Mouse (Mus musculus) splenic B cell, adult 2 months (primary cell): Measurements from ENCODE around the gene 1700057G04Rik.

Source experiments
- DNase-seq: peaks from one replicate; pipeline ENCODE4 v3.0.0-alpha.2; 2011; ENCODE audit warnings: low read depth, low spot score
- H3K27me3 ChIP-seq: 2 replicates; pipeline ENCODE4 v1.6.1; 2012; ENCODE audit warnings: mild to moderate bottlenecking, low read length, moderate library complexity, mixed read lengths; ENCODE audit not compliant: control insufficient read depth, poor library complexity, insufficient read depth, severe bottlenecking
- H3K36me3 ChIP-seq: 2 replicates; pipeline ENCODE4 v1.6.1; 2012; ENCODE audit warnings: mild to moderate bottlenecking, low read length, moderate library complexity, mixed read lengths; ENCODE audit not compliant: control insufficient read depth, poor library complexity, insufficient read depth, severe bottlenecking

The 1700057G04Rik gene

DNA sequence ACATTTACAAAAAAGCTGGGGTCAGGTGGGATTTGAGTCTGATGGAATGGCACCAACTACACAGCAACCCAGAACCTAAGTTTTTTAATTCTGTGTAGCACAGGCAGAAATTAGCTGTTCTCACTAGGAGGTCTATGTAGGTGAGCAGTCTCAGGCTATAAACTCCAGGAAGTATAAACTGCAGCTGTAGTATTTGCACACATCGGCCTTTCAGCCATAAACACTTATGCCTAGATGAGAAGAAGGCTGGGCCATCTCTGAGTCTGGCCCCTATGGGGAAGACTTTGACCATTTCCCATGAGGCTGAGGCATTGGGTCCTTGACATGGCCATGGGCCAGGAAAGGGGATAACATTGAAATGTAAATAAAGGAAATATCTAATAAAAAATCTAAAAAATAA, 76.7 kb downstream of the 1700057G04Rik start:
- Histone ChIP-seq H3K36me3 (no peaks in the 10 kb centered on the region), H3K27me3 (no peaks in the 10 kb centered on the region)
- no peak for DNase-seq

DNA sequence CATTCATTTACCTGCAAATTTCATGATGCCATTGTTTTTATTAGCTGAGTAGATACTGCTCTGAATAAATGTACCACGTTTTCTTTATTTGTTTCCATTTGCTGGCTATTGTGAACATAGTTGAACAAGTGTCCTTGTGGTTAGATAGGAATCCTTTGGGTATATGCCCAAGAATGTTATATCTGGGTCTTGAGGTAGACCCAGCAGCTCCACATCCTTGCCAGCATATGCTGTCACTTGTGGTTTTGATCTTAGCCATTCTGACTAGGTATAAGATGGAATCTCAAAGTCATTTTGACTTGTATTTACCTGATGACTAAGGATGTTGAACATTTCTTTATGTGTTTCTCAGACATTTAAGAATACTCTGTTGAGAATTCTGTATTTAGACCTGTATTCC, 77.7 kb downstream of the 1700057G04Rik start:
- DNase-seq, result no peak
- Histone ChIP-seq H3K36me3 (no peaks in the 10 kb centered on the region), H3K27me3 (no peaks in the 10 kb centered on the region)

GRCm38 (mm10) chr9:92387404-92387803, 78.2 kb downstream of the 1700057G04Rik start:
- Histone ChIP-seq H3K36me3 (no peaks in the 10 kb centered on the region), H3K27me3 (no peaks in the 10 kb centered on the region)
- DNase-seq, result no peak

DNA sequence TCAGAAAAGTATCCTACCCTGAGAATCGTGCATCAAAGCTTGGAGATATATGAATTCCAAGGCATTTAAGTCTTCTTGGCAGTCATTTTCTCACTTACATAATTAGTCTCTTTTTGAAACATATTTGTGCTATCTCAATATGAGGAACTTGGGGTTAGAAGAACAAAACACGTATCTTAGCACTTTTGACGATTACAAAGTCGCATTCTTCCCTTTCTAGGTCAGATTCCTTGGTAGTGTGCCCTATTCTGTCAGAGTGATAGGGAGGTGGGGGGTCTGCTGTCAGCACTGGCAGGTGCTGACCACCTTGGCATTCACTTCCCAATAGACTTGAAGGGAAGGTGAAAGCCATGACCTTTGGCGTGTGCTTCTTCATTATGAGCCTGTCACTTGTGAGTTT, 93.5 kb downstream of the 1700057G04Rik start:
- DNase-seq, result no peak
- Histone ChIP-seq H3K27me3 (no peaks in the 10 kb centered on the region), H3K36me3 (no peaks in the 10 kb centered on the region)
